Mouse (Mus musculus) kidney, adult 11 months (tissue): ENCODE measurements around the gene Tenm3.
"Not testable (repeated sequence)": the region's sequence is repeated elsewhere in the genome, so short reads cannot be mapped to it uniquely, and the experiment has no call there.

Experiments
- DNase-seq: peaks from one replicate; pipeline ENCODE4 v3.0.0; 2022

Tenm3 gene

GRCm38 (mm10) chr8:48180146-48180545, 663.6 kb downstream of the Tenm3 start:
- not testable (repeated sequence) for DNase-seq

GRCm38 (mm10) chr8:48178993-48179392, 664.8 kb downstream of the Tenm3 start:
- DNase-seq, result no peak

GRCm38 (mm10) chr8:48177876-48178275, 665.9 kb downstream of the Tenm3 start:
- no peak for DNase-seq
